Mouse (Mus musculus): Measurements from ENCODE around the gene Tpd52l2.

DNA sequence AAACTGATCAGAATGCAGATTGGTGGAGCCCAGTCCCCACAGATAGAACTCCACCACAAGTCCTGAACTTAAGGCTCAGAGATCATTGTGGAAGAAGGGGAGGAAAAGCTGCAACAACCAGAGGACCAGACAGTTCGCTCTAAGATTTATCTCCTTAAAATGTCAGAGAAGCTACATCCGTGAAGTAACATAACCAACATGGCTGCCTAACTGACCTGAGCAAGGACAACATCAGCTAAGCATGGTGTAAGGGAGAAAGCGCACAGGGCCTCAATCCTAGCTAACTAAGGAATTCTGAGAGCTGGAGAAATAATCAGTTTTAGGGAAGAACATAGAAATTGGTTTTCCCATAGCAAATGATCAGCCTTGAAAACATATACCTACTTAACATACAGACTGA, 22.3 kb downstream of the Tpd52l2 start:
- no peak for TF ChIP-seq EP300 (IDR thresholded peaks at IDR 0.05; ENCODE audit: low read depth)
- TF ChIP-seq CTCF (IDR thresholded peaks at IDR 0.05; ENCODE audit: low read depth): no peak

Data from heart, postnatal 0 days (tissue).